Mouse (Mus musculus) kidney, adult 18-20 months (tissue): ENCODE measurements around the gene Nfix.
A peak's percentile ranks its signal among the peaks of the same experiment; 100 is the strongest.

Source experiments
- DNase-seq: peaks from one replicate; pipeline ENCODE4 v3.0.0; 2021

The Nfix gene

DNA sequence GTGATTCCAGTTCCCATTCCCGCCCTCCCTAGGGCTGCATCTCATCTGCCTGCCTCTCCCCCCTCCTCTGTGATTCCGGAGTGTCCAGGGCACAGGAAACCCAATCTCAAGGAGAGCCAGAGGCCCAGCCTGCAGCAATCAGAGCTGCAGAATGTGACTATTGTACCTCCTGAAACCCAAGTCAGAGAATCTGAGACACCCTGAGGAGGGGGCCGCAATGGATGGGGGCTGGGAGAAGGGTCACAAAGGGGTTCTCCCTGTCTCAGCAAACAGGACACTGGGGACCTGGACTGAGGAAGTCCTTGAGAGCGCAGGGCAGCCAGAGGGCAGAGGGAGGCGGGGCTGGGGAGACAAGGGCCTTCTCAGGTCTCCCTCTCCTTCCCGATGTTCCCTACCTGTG is 67.1 kb downstream of the Nfix start:
- DNase-seq, result no peak

GRCm38 (mm10) chr8:84732545-84732944 is 67.6 kb downstream of the Nfix start:
- no peak for DNase-seq

GRCm38 (mm10) chr8:84731371-84732177 is 68.6 kb downstream of the Nfix start:
- no peak for DNase-seq

- DNase-seq, result no peak
Observed at GRCm38 (mm10) chr8:84730541-84731370, 69.4 kb downstream of the Nfix start.

GRCm38 (mm10) chr8:84729921-84730362 is 70.2 kb downstream of the Nfix start:
- no peak for DNase-seq

DNA sequence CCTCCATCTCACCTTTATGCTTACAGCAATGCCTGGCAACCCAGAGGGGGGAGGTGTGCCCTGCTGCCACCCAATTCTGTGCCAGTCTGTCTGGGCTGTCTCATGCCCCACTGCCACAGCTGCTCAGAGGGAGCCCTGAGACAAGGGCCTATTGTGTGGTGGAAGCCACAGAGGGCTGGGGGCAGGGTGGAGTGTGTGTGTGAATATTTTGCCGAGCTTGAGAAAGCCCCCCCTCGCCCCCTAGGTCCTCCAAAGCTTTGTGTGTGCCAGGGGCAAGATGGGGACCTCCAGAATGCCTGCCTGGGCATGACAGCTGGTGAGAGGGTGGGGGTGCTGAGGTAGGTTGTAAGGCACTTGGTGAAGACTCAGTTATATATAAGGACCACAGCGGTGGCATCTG is 71.7 kb downstream of the Nfix start:
- DNase-seq, result no peak

DNA sequence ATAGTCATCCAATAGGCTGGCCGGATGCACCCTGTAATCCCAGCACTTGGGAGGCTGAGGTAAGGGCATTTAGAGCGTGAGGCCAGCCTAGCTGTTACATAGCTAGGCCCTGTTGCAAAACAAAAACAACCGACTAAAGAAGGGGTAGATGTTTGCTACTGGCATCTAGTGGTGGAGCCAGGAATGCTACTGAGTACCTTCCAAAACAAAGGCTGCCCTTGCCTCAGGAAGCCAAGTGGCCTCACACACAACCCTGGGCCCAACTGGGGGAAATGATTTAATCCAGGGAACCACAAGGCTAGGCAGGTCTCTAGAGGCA is 74.2 kb downstream of the Nfix start:
- peak; percentile 61 for DNase-seq

DNA sequence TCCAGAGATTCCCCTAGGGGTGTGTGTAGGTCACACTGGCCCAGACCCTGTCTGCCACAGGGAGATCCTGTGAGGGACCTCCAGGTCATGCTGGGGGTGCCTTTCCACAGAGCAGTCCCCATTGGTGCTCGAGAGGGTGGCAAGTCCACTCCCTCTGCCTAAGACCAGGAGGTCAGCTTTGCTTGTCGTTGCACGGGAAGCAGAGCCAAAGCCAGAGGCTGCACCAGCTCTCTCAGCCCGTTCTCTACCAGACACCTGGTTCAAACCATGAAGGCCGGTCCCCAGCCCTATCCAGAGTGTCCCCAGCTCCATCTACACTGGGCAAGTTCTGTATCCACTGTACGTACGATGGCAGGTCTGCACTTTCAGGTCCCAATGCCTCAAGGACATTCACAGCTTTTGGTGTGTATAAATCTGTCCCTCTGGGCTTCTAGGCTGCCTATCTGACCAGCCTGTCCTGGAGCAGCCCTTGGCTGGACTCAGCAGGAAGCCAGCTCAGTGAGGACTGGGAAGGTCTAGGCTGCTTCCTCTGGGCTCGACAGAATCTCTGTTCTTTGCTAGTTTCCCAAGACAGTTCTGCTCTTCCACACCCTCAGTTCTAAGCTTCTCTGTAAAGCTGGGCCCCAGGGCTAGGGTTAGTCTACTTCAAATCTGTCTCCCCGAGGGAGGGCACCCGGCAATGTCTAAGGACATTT is 74.8 kb downstream of the Nfix start:
- no peak for DNase-seq

GRCm38 (mm10) chr8:84724683-84725082 is 75.5 kb downstream of the Nfix start:
- no peak for DNase-seq

GRCm38 (mm10) chr8:84723571-84723900 is 76.6 kb downstream of the Nfix start:
- peak; percentile 59 for DNase-seq

GRCm38 (mm10) chr8:84722850-84723570 is 77.1 kb downstream of the Nfix start, which contains the start of gene G430095P16Rik:
Gene G430095P16Rik (plus strand): TSS chr8:84723007.
- peak; percentile 67 for DNase-seq

DNA sequence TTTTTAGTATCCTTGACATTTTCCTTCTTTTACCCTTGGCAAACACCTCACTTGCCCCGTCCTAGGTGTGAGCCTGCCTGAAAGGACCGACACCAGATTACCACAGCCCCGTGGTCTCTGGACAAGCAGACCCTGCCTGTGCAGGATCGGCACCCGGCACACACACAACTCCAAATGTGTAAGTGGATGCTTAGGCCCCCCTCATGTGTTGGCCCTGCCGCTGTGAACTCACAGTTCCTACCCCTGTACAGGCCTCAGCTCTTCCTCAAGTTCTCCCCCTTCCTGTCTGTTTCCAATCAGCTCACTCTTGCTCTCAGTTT is 77.7 kb downstream of the Nfix start:
- DNase-seq, result no peak

DNA sequence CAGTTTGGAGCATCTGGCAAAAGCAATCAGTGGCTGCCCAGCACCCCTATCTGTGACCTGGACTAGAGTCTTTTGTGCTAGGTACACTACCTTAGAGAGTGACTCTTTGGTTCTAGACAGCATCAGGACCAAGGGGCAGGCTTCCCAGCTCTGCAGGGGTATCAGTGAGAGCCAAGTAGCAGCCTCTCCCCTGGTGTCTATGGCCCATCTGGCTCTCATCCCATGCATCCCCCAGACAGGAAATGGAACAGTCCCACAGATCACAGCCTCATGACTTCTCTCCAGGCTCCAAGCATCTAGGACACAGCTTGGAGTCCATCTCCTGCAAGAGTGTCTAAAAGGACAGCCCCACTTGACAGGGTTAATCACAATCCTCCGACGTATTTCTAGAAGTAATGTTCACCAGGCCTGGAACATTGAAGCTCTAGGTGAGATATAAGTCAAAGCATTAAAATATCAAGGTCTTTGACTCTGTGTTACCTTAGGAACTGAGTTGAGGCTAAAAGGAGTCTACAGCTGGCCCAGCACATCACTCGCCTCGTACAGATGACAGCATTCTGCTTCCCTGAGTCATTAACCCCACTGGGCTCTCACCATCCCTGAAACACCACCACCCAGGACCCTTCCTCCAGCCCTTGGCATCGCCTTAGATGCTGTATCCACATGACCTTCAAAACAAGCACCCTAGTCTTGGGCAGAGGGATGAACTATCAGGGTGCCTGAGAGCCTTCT is 81.0 kb downstream of the Nfix start:
- no peak for DNase-seq

DNA sequence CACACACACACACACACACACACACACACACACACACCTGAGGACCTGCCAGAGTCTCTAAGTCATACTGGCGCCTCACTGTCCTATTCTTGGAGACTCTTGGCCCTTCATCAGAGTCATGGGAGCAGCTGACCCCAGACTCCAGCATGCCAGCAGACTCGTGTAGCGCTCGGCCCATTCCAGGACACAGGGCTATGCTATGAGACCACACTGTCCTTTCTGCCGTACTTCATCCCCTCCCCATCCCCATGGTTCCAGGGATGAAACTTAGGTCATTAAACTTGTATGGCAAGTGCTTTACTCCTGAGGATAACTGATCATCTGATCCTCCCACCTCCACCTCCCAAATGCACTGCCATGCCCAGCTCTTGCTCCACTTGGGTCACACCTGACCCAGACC is 81.7 kb downstream of the Nfix start:
- DNase-seq, result no peak

DNA sequence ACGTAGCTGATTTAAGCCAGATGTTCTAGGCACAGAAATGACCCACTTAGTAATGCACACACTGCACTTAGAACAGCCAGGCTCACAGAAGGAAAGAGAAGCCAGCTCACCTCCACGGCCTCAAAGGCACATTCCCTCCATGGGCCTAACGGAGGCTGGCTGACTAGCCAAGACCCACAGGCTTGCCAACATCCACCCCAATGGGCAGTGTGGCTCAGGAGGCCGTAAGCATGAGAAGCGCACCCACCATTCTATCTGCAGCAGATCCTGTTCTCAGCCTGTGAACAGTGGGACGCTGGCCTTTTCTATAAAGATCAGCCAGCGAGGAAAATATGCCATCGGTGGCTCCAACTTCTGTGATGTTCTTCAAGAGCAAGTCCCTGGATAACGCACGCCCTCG is 83.4 kb downstream of the Nfix start:
- DNase-seq, result no peak

- DNase-seq, result no peak
Observed at GRCm38 (mm10) chr8:84715893-84716468, 84.2 kb downstream of the Nfix start.

DNA sequence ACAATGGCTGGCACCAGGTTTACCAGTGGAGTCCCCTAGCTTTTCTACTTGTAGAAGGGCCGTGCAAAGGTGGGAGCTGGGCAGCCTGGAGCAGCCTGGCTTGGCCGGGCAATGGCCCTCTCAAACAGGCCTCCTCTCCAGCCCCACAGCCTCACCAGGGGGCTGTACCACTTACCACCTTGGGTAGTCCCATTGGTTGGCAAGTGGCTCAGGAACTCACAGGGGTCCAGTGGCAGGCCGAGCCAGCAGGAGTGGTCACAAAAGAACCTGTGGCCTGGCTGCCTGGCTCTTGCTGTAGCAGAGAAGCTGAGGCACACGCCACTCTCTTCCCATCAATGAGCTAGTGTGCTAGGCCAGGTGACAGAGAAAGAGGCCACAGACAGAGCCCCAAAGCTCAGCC is 86.0 kb downstream of the Nfix start:
- no peak for DNase-seq

DNA sequence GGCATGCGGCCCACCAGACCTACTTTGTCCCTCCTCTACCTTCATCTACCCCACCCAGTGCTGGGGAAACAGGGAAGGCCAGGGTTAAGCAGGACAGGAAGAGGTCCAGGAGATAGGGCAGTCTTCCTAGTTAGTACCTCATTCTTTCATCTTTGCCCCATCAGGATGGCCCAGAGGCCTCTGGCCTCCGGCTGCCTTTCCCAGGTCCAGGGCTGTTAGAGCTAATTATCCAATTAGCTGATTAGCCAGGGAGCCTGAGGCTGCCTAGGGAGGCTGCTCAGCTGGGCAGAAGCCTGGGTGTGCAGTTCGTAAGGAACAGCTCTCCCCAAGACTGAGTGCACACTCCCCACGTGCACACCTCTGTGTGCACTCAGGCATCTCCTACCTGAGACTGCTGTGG is 86.8 kb downstream of the Nfix start:
- DNase-seq, result no peak

GRCm38 (mm10) chr8:84712759-84713120 is 87.4 kb downstream of the Nfix start:
- no peak for DNase-seq

- no peak for DNase-seq
Observed at GRCm38 (mm10) chr8:84711933-84712758, 88.0 kb downstream of the Nfix start.

- DNase-seq, result no peak
Observed at GRCm38 (mm10) chr8:84711312-84711711, 88.8 kb downstream of the Nfix start.
